Mouse (Mus musculus): ENCODE measurements around the gene Gm45837.

Gene Gm45837

DNA sequence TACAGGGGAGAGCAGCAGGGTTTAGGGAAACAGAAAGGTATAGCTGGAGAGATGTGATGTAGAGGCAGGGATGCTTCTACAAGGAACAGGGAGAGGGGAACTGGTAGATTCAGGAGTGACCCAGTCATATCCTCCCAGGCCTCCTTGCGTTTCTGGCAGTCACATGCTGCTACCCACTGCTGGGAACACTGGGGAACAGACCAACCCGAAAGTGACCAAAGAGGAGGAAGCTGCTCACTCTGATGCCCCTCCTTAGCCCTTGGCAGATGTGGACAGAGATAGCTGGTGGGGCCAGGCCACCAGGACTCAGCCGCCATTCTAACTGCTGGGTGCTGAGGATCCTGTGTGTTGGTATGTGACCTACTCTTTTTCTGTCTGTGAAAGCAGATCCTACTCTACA, 26.9 kb upstream of the Gm45837 start:
- Histone ChIP-seq H3K36me3 (ENCODE audit: insufficient read depth, low read length) (peaks cover 34% of the 10 kb centered on the region), H3K4me3 (replicated peaks; ENCODE audit: low read length) (no peak overlapping the region), H3K27me3 (ENCODE audit: insufficient read depth, low read length) (no peaks in the 10 kb centered on the region), H3K9me3 (ENCODE audit: low read length) (no peaks in the 10 kb centered on the region), H3K4me1 (replicated peaks; ENCODE audit: low read depth, low read length) (peaks cover 56% of the 10 kb centered on the region)
- TF ChIP-seq NANOG (IDR thresholded peaks at IDR 0.05; ENCODE audit: borderline replicate concordance, low read length): no peak
- no peak for TF ChIP-seq CTCF (conservative IDR thresholded peaks at IDR 0.05; ENCODE audit: low read length)
- no peak for TF ChIP-seq POU5F1 (IDR thresholded peaks at IDR 0.05; ENCODE audit: borderline replicate concordance, low read length)

GRCm38 (mm10) chr7:101384931-101385330, 25.8 kb upstream of the Gm45837 start:
- Histone ChIP-seq H3K4me3 (replicated peaks; ENCODE audit: low read length) (0 out of 2 replicates have a peak overlapping the region, but pooled peaks have one; percentile 20), H3K36me3 (ENCODE audit: insufficient read depth, low read length) (peaks cover 43% of the 10 kb centered on the region), H3K9me3 (ENCODE audit: low read length) (no peaks in the 10 kb centered on the region), H3K27me3 (ENCODE audit: insufficient read depth, low read length) (no peaks in the 10 kb centered on the region), H3K4me1 (replicated peaks; ENCODE audit: low read depth, low read length) (peaks cover 56% of the 10 kb centered on the region)
- TF ChIP-seq NANOG (IDR thresholded peaks at IDR 0.05; ENCODE audit: borderline replicate concordance, low read length): no peak
- TF ChIP-seq POU5F1 (IDR thresholded peaks at IDR 0.05; ENCODE audit: borderline replicate concordance, low read length): no peak
- no peak for TF ChIP-seq CTCF (conservative IDR thresholded peaks at IDR 0.05; ENCODE audit: low read length)

DNA sequence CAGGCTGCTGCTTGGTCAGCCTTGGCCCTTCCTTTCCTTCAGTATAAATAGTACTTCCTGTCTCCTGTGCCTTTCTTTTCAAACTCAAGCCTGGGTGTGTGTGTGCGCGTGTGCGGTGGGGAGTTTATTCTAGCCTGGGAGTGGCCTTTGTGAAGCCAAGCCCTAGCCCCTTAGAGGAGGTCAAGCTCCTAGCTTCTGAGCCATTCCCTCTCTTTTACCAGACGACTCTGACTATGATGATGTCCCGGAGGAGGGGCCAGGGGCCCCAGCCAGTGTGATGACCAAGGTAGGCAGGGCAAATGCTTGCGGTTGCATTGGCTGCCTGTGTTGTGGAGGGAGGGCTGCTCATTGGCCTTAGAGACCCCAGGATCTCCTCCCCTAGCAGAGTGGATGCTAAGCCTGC, 25.4 kb upstream of the Gm45837 start:
- TF ChIP-seq POU5F1 (IDR thresholded peaks at IDR 0.05; ENCODE audit: borderline replicate concordance, low read length) (no peak), NANOG (IDR thresholded peaks at IDR 0.05; ENCODE audit: borderline replicate concordance, low read length) (no peak), CTCF (conservative IDR thresholded peaks at IDR 0.05; ENCODE audit: low read length) (no peak)
- H3K36me3 ChIP-seq (ENCODE audit: insufficient read depth, low read length): peaks cover 45% of the 10 kb centered on the region
- peaks cover 56% of the 10 kb centered on the region for H3K4me1 ChIP-seq (replicated peaks; ENCODE audit: low read depth, low read length)

DNA sequence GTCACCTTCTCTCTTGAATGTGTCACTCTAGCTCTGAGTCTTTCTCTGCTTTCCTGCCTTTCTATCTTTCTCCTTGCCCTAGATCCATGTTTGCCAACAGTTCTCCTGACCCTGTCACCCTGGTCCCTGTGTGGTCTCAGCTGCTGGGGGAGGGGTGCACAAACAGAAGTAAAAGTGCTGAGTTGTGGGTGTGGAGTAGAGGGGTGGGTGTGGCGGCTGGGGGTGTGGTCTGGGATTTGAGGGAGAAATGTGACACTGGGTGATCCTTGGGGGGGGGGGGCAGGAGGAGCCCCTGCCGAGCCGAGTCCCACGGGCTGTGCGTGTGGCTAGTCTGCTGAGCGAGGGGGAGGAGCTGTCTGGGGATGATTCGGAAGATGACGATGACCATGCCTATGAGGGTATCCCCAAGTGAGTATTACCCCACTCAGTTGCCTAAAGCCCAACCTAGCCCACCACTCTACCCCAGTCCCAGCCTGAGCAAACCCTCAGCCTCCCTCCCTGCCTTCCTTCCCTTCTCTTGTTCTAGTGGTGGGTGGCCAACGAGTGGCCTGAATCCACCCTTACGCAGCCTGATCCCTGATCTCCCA, 24.7 kb upstream of the Gm45837 start:
- H3K4me1 ChIP-seq (replicated peaks; ENCODE audit: low read depth, low read length): peaks cover 58% of the 10 kb centered on the region
- no peaks in the 10 kb centered on the region for H3K27me3 ChIP-seq (ENCODE audit: insufficient read depth, low read length)
- no peak overlapping the region for H3K4me3 ChIP-seq (replicated peaks; ENCODE audit: low read length)
- H3K9me3 ChIP-seq (ENCODE audit: low read length): no peaks in the 10 kb centered on the region
- TF ChIP-seq CTCF (conservative IDR thresholded peaks at IDR 0.05; ENCODE audit: low read length): no peak
- no peak for TF ChIP-seq NANOG (IDR thresholded peaks at IDR 0.05; ENCODE audit: borderline replicate concordance, low read length)
- no peak for TF ChIP-seq POU5F1 (IDR thresholded peaks at IDR 0.05; ENCODE audit: borderline replicate concordance, low read length)
- peaks cover 51% of the 10 kb centered on the region for H3K36me3 ChIP-seq (ENCODE audit: insufficient read depth, low read length)

More for the DNA sequence above, 25.4 kb upstream of the Gm45837 start:
- no peaks in the 10 kb centered on the region for H3K27me3 ChIP-seq (ENCODE audit: insufficient read depth, low read length)
- 0 out of 2 replicates have a peak overlapping the region, but pooled peaks have one; percentile 20 for H3K4me3 ChIP-seq (replicated peaks; ENCODE audit: low read length)
- no peaks in the 10 kb centered on the region for H3K9me3 ChIP-seq (ENCODE audit: low read length)

DNA sequence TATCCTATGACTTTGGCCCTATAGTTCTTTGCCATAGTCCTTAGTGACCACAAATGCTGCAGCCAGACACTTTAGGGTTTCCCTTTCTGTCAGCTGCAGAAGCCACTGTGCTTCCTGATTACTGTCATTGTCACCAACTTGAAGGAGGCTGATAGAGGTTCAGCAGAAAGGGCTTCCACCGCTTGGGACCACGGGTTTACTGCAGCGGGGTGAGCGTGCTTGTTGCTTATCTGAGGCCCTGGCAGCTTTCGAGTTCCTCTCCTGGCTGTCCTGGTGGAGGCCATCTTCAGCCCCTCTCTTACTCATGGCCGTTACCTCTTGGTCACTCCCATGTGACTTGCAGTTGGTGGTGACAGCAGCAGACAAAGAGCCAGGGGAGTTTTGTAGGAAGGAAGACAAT, 21.4 kb upstream of the Gm45837 start:
- TF ChIP-seq CTCF (conservative IDR thresholded peaks at IDR 0.05; ENCODE audit: low read length) (no peak), POU5F1 (IDR thresholded peaks at IDR 0.05; ENCODE audit: borderline replicate concordance, low read length) (no peak), NANOG (IDR thresholded peaks at IDR 0.05; ENCODE audit: borderline replicate concordance, low read length) (no peak)
- Histone ChIP-seq H3K4me1 (replicated peaks; ENCODE audit: low read depth, low read length) (peaks cover 57% of the 10 kb centered on the region), H3K4me3 (replicated peaks; ENCODE audit: low read length) (no peak overlapping the region), H3K36me3 (ENCODE audit: insufficient read depth, low read length) (peaks cover 51% of the 10 kb centered on the region), H3K27me3 (ENCODE audit: insufficient read depth, low read length) (no peaks in the 10 kb centered on the region), H3K9me3 (ENCODE audit: low read length) (no peaks in the 10 kb centered on the region)

DNA sequence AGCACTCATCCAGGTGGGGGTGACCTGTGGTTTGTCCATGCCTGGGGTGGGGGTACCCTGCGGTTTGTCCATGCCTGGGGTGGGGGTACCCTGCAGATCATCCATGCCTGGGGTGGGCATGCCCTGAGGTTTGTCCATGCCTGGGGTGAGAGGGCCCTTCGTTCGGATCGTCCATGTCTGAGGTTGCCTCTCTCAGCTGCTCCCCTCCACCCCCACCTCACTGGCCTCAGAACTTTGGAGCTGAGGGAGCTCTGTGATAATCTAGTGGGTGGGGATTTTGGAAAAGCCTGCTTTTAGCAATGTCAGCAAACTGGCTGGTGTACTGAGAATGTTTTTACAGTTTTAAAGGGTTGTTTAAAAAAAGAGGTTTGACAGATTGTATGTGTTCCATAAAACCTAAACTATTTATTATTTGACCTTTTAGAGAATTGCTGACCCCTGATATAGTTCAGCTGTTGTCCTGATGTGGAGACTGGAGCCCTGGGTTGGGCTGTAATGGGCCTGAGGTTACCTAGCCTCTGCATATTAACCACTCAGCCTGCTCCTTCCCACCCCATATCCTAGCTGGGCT, 18.7 kb upstream of the Gm45837 start:
- Histone ChIP-seq H3K27me3 (ENCODE audit: insufficient read depth, low read length) (no peaks in the 10 kb centered on the region), H3K36me3 (ENCODE audit: insufficient read depth, low read length) (peaks cover 61% of the 10 kb centered on the region), H3K9me3 (ENCODE audit: low read length) (peaks cover 1% of the 10 kb centered on the region), H3K4me3 (replicated peaks; ENCODE audit: low read length) (no peak overlapping the region), H3K4me1 (replicated peaks; ENCODE audit: low read depth, low read length) (peaks cover 55% of the 10 kb centered on the region)
- no peak for TF ChIP-seq NANOG (IDR thresholded peaks at IDR 0.05; ENCODE audit: borderline replicate concordance, low read length)
- no peak for TF ChIP-seq POU5F1 (IDR thresholded peaks at IDR 0.05; ENCODE audit: borderline replicate concordance, low read length)
- no peak for TF ChIP-seq CTCF (conservative IDR thresholded peaks at IDR 0.05; ENCODE audit: low read length)

- H3K4me3 ChIP-seq (replicated peaks; ENCODE audit: low read length): peak overlapping the region; percentile 59
- no peak for TF ChIP-seq NANOG (IDR thresholded peaks at IDR 0.05; ENCODE audit: borderline replicate concordance, low read length)
- TF ChIP-seq POU5F1 (IDR thresholded peaks at IDR 0.05; ENCODE audit: borderline replicate concordance, low read length): no peak
- TF ChIP-seq CTCF (conservative IDR thresholded peaks at IDR 0.05; ENCODE audit: low read length): no peak
Measured at GRCm38 (mm10) chr7:101393015-101393414, 17.7 kb upstream of the Gm45837 start.

DNA sequence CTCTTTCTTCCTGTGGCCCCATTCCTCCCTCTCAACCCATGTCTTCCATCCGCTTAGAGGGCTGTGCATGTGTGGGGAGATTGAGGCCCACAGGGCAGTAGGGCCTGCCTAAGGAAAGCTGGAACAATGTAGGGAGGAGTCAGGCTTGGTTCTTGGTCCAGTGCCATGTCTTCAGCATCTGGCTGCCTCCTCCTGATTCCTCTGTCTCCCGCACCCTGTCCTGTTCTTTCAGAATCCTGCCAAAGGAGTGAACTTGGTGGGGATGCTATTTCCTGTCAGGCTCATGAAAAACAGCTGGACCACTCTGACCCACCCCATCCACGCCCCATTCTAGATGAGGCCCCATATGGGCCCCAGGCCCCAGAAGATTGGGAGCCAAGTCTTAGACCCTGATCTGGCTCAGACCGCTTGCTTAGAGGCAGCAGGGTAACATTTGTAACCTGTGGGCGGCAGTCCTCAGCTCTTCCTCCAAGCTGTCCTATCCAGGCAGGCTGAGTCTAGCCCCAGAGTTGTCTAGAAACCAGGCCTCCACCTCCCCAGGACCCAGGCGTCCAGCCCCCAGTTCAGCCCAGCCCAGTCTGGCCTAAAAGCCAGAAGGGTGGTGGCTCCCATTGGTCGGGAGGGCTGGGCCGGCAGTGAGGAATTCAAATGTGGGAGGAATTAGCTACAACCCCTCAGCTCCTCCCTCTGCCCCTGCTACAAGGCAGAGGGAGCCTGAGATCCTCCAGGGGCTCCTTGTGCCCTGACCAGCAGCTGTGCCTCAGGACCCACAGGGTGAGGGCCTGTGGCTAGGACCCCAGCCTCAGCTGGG, 16.8 kb upstream of the Gm45837 start:
- TF ChIP-seq NANOG (IDR thresholded peaks at IDR 0.05; ENCODE audit: borderline replicate concordance, low read length) (no peak), POU5F1 (IDR thresholded peaks at IDR 0.05; ENCODE audit: borderline replicate concordance, low read length) (no peak), CTCF (conservative IDR thresholded peaks at IDR 0.05; ENCODE audit: low read length) (no peak)

More at GRCm38 (mm10) chr7:101393015-101393414, 17.7 kb upstream of the Gm45837 start:
- Histone ChIP-seq H3K27me3 (ENCODE audit: insufficient read depth, low read length) (no peaks in the 10 kb centered on the region), H3K9me3 (ENCODE audit: low read length) (peaks cover 12% of the 10 kb centered on the region), H3K4me1 (replicated peaks; ENCODE audit: low read depth, low read length) (peaks cover 55% of the 10 kb centered on the region), H3K36me3 (ENCODE audit: insufficient read depth, low read length) (peaks cover 65% of the 10 kb centered on the region)

More for the DNA sequence above, 16.8 kb upstream of the Gm45837 start:
- H3K27me3 ChIP-seq (ENCODE audit: insufficient read depth, low read length): no peaks in the 10 kb centered on the region
- H3K9me3 ChIP-seq (ENCODE audit: low read length): peaks cover 15% of the 10 kb centered on the region
- peaks cover 55% of the 10 kb centered on the region for H3K4me1 ChIP-seq (replicated peaks; ENCODE audit: low read depth, low read length)
- peaks cover 65% of the 10 kb centered on the region for H3K36me3 ChIP-seq (ENCODE audit: insufficient read depth, low read length)
- H3K4me3 ChIP-seq (replicated peaks; ENCODE audit: low read length): peak overlapping the region; percentile 59

Data from E14TG2a.4 (cell line).